Mouse (Mus musculus) monocyte, adult 5-6 weeks (primary cell): ENCODE results near the gene Fgfr2. TPM values are rescaled to one million over a fixed set of nuclear protein-coding genes. Genes with fewer than 3 reads are reported as not detected.

Experiments
- ATAC-seq: fragments of 153-309, 156-312 bp; replicated peaks from 2 replicates; pipeline ENCODE4 v1.8.0; 2017; ENCODE audit warnings: mild to moderate bottlenecking; ENCODE audit not compliant: low TSS enrichment, insufficient number of reproducible peaks, severe bottlenecking, poor library complexity, low FRiP score
- total RNA-seq: library from RNA; stranded (forward); fragments of 200-1000, 200-491, 200-594 nt; gene quantifications from 3 replicates; pipeline ENCODE4 v1.2.3, GENCODE M21; 2017

Gene Fgfr2
- total RNA-seq, 1 experiment from 2014 or later = not detected

GRCm38 (mm10) chr7:130914693-130915363 lies 2208.3 kb downstream of the Fgfr2 start:
- 0 out of 2 replicates have a peak, but pooled peaks have one; percentile 52 for ATAC-seq

- ATAC-seq = no peak
Observed at GRCm38 (mm10) chr7:130910841-130911240, 2212.3 kb downstream of the Fgfr2 start.

GRCm38 (mm10) chr7:130904571-130905365 lies 2218.4 kb downstream of the Fgfr2 start:
- ATAC-seq = no peak

GRCm38 (mm10) chr7:130903505-130904074 lies 2219.6 kb downstream of the Fgfr2 start:
- ATAC-seq = peak; percentile 80

- no peak for ATAC-seq
Observed at GRCm38 (mm10) chr7:130902929-130903328, 2220.2 kb downstream of the Fgfr2 start.

- peak; percentile 55 for ATAC-seq
Observed at GRCm38 (mm10) chr7:130900233-130900848, 2222.8 kb downstream of the Fgfr2 start.

- ATAC-seq = no peak
Observed at GRCm38 (mm10) chr7:130898373-130898772, 2224.8 kb downstream of the Fgfr2 start.

GRCm38 (mm10) chr7:130897201-130897600 lies 2225.9 kb downstream of the Fgfr2 start:
- ATAC-seq = no peak

- no peak for ATAC-seq
Observed at GRCm38 (mm10) chr7:130896064-130896463, 2227.1 kb downstream of the Fgfr2 start.

- ATAC-seq = no peak
Observed at GRCm38 (mm10) chr7:130895618-130895945, 2227.6 kb downstream of the Fgfr2 start.

- no peak for ATAC-seq
Observed at GRCm38 (mm10) chr7:130894931-130895617, 2228.1 kb downstream of the Fgfr2 start.

- ATAC-seq = peak; percentile 90
Observed at GRCm38 (mm10) chr7:130892973-130893372, 2230.2 kb downstream of the Fgfr2 start.

- no peak for ATAC-seq
Observed at GRCm38 (mm10) chr7:130890871-130891270, 2232.3 kb downstream of the Fgfr2 start.

- ATAC-seq = no peak
Observed at GRCm38 (mm10) chr7:130887946-130888345, 2235.2 kb downstream of the Fgfr2 start.

GRCm38 (mm10) chr7:130886246-130886645 lies 2236.9 kb downstream of the Fgfr2 start:
- no peak for ATAC-seq

- no peak for ATAC-seq
Observed at GRCm38 (mm10) chr7:130884161-130884560, 2239.0 kb downstream of the Fgfr2 start.

GRCm38 (mm10) chr7:130867256-130867655 lies 2255.9 kb downstream of the Fgfr2 start:
- no peak for ATAC-seq

GRCm38 (mm10) chr7:130866640-130867039 lies 2256.5 kb downstream of the Fgfr2 start:
- ATAC-seq = no peak
